Mouse (Mus musculus) embryonic facial prominence, embryonic 14.5 days (tissue): ENCODE measurements around the gene Arrdc1. TPM values are rescaled to one million over a fixed set of nuclear protein-coding genes. Genes with fewer than 3 reads are reported as not detected.
"Not testable (repeated sequence)": the region's sequence is repeated elsewhere in the genome, so short reads cannot be mapped to it uniquely, and the experiment has no call there.

Experiments used
- ATAC-seq: fragments of 200-750 bp; cut with Nextera tagmentation; 2 replicates; pipeline ENCODE4 v1.8.0; 2017; ENCODE audit warnings: low read depth, moderate number of reproducible peaks, moderate TSS enrichment
- DNase-seq: peaks from one replicate; pipeline ENCODE4 v3.0.0-alpha.2; 2015; ENCODE audit warnings: low spot score
- H3K27ac ChIP-seq: fragments of 300-500 bp; sonication (generic); replicated peaks from 2 replicates; pipeline ENCODE4 v1.5.1; 2014; ENCODE audit warnings: low read depth, mild to moderate bottlenecking, low read length, moderate library complexity
- H3K27me3 ChIP-seq: fragments of 300-500 bp; sonication (generic); replicated peaks from 2 replicates; pipeline ENCODE4 v1.6.1; 2014; ENCODE audit warnings: low read length; ENCODE audit not compliant: control insufficient read depth, insufficient read depth
- H3K36me3 ChIP-seq: fragments of 300-500 bp; sonication (generic); 2 replicates; pipeline ENCODE4 v1.6.1; 2014; ENCODE audit warnings: low read length, mixed read lengths; ENCODE audit not compliant: control insufficient read depth, insufficient read depth
- H3K4me1 ChIP-seq: fragments of 300-500 bp; sonication (generic); 2 replicates; pipeline ENCODE4 v1.6.1; 2014; ENCODE audit warnings: antibody characterized with exemption, low read length; ENCODE audit not compliant: control insufficient read depth, insufficient read depth
- H3K4me2 ChIP-seq: fragments of 300-500 bp; sonication (generic); 2 replicates; pipeline ENCODE4 v1.6.1; 2014; ENCODE audit warnings: low read depth, mild to moderate bottlenecking, low read length, moderate library complexity, mixed read lengths
- H3K4me3 ChIP-seq: fragments of 300-500 bp; sonication (generic); 2 replicates; pipeline ENCODE4 v1.5.1; 2014; ENCODE audit warnings: low read depth, mild to moderate bottlenecking, low read length
- H3K9ac ChIP-seq: fragments of 300-500 bp; sonication (generic); 2 replicates; pipeline ENCODE4 v1.6.1; 2014; ENCODE audit warnings: low read depth, mild to moderate bottlenecking, low read length, moderate library complexity, mixed read lengths
- H3K9me3 ChIP-seq: fragments of 300-500 bp; sonication (generic); 2 replicates; pipeline ENCODE4 v1.6.1; 2016; ENCODE audit warnings: low read length; ENCODE audit not compliant: control insufficient read depth
- WGBS: fragments of 180-500 bp; shearing (Covaris S2); extraction: QIAGEN DNeasy Blood & Tissue Kit; methylation state at CpG from one replicate; pipeline ENCODE4 v1.1.7; 2014; 5-methylcytosine and 5-hydroxymethylcytosine counted together
- polyA plus RNA-seq: library from polyadenylated mRNA; unstranded; fragments of >200 nt; fragmentation: Nextera tagmentation; extraction: Ambion mirVana; gene quantifications from 2 replicates; pipeline ENCODE4 v1.2.1, GENCODE M21; 2014

Gene Arrdc1
- polyA plus RNA-seq, 1 experiment from 2014 or later: 28.2 TPM

DNA sequence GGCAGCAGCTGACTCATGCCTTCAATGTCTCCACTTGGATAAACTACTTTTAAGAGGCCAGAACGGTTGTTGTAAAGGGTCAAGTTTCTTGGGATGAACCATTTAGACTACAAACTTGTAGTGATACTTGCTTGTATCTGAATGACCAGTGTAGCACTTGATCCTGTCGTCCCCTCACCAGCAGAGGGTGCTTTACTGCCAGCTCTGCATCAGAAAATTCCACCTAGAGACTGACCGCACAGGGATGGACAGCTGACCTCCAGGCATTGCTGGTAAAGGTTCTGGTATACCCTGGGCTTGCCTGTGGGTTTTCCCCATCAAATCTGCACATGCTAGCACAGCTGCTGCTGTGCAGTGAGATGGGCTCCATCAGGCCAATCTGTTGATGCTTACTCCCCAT lies 25.9 kb upstream of the Arrdc1 start:
- Histone ChIP-seq H3K9me3 (no peaks in the 10 kb centered on the region), H3K9ac (no peak overlapping the region), H3K4me2 (no peak overlapping the region), H3K27me3 (no peaks in the 10 kb centered on the region), H3K27ac (no peak overlapping the region), H3K4me3 (no peak overlapping the region), H3K4me1 (peaks cover 4% of the 10 kb centered on the region; the same call in 1 of the 2 replicates), H3K36me3 (peaks cover 68% of the 10 kb centered on the region)
- ATAC-seq (no peak), DNase-seq (peak; percentile 19)
- WGBS: 32% methylated on average over 3 of the region's 3 CpGs

DNA sequence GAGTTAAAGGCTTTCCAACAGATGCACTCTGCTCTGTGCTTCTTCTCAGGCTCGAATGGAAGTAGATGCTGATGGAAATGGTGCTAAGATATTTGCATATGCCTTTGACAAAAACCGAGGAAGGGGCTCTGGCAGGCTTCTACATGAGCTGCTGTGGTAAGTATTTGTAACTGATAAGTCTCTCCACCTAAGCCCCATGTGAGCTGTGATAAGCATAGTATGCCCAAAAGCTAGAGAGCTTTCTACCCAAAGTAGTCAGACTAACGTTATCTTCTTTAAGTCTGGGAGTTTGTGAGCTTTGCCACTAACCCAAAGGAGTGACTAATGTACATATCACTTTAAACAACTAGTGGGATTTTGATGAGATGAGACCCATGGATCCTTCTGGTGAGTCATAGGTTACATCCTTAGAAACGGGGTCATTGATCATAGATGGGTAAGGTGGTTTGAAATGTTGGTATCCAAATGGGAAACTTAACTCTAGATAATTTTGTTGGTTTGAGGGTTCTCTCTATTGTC lies 17.5 kb upstream of the Arrdc1 start:
- DNase-seq (no peak), ATAC-seq (no peak)
- Histone ChIP-seq H3K9me3 (no peaks in the 10 kb centered on the region), H3K4me3 (no peak overlapping the region), H3K27ac (no peak overlapping the region), H3K4me2 (no peak overlapping the region), H3K9ac (no peak overlapping the region), H3K36me3 (peaks cover 59% of the 10 kb centered on the region), H3K27me3 (no peaks in the 10 kb centered on the region), H3K4me1 (peaks cover 9% of the 10 kb centered on the region)
- 90% methylated on average over 4 of the region's 4 CpGs for WGBS

GRCm38 (mm10) chr2:24950189-24950535 lies 15.1 kb upstream of the Arrdc1 start:
- H3K36me3 ChIP-seq: peaks cover 35% of the 10 kb centered on the region
- peak overlapping the region; percentile 87 for H3K4me2 ChIP-seq
- peak overlapping the region; percentile 99 for H3K4me3 ChIP-seq
- 2% methylated on average over 25 of the region's 31 CpGs for WGBS
- H3K27ac ChIP-seq: peak overlapping the region; percentile 52; the same call in 1 of the 2 replicates
- H3K9ac ChIP-seq: peak overlapping the region; percentile 95
- H3K27me3 ChIP-seq: no peaks in the 10 kb centered on the region
- ATAC-seq (peak; percentile 4; the same call in 1 of the 2 replicates), DNase-seq (peak; percentile 7)
- peaks cover 9% of the 10 kb centered on the region for H3K4me1 ChIP-seq
- no peaks in the 10 kb centered on the region for H3K9me3 ChIP-seq

- Histone ChIP-seq H3K27me3 (no peaks in the 10 kb centered on the region), H3K4me1 (peaks cover 9% of the 10 kb centered on the region), H3K9ac (peak within 1 kb of the TSS; percentile 95), H3K4me2 (peak within 1 kb of the TSS; percentile 87), H3K9me3 (no peaks in the 10 kb centered on the region), H3K27ac (peak within 1 kb of the TSS; percentile 52), H3K36me3 (peaks cover 29% of the 10 kb centered on the region), H3K4me3 (peak within 1 kb of the TSS; percentile 99)
- ATAC-seq (peak; percentile 99), DNase-seq (peak; percentile 98)
- under 1% methylated on average over 39 of the region's 108 CpGs for WGBS
Observed at GRCm38 (mm10) chr2:24949421-24950188, 14.6 kb upstream of the Arrdc1 start, which contains the start of gene Zmynd19. Gene Zmynd19, plus strand, starts transcription at chr2:24949792.

GRCm38 (mm10) chr2:24944304-24944703 lies 9.3 kb upstream of the Arrdc1 start:
- not testable (repeated sequence) for ATAC-seq

DNA sequence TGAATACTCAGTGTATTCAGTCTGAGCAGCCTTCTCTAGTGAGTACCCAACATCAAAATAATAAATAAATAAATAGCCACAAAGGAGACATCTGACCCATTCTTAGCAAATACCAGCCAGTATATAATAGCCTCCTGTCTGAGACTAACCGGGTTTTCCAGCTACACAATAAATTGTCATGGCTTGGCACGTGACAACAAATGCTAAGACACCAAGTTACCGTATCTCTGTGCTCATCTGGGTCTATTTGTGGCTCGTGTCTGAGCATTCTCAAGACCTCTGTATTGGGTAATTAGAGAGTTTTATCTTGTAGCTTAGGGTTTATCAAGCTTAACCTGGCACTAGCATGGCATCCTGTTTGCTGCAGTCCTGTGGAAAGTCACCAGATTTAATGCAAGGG lies 7.0 kb upstream of the Arrdc1 start:
- no peak for ATAC-seq
- H3K4me2 ChIP-seq: no peak overlapping the region
- no peaks in the 10 kb centered on the region for H3K27me3 ChIP-seq
- H3K4me1 ChIP-seq: no peaks in the 10 kb centered on the region
- H3K27ac ChIP-seq: no peak overlapping the region
- no peak for DNase-seq
- WGBS: 82% methylated on average over 4 of the region's 4 CpGs
- H3K36me3 ChIP-seq: no peaks in the 10 kb centered on the region
- no peaks in the 10 kb centered on the region for H3K9me3 ChIP-seq
- no peak overlapping the region for H3K4me3 ChIP-seq
- H3K9ac ChIP-seq: no peak overlapping the region

More at GRCm38 (mm10) chr2:24944304-24944703, 9.3 kb upstream of the Arrdc1 start:
- WGBS: 48% methylated on average over 2 of the region's 2 CpGs
- not testable (repeated sequence) for H3K4me3 ChIP-seq, H3K4me1 ChIP-seq, H3K9ac ChIP-seq, H3K4me2 ChIP-seq, H3K9me3 ChIP-seq, H3K27ac ChIP-seq, H3K27me3 ChIP-seq, H3K36me3 ChIP-seq
- DNase-seq: peak; percentile 54

DNA sequence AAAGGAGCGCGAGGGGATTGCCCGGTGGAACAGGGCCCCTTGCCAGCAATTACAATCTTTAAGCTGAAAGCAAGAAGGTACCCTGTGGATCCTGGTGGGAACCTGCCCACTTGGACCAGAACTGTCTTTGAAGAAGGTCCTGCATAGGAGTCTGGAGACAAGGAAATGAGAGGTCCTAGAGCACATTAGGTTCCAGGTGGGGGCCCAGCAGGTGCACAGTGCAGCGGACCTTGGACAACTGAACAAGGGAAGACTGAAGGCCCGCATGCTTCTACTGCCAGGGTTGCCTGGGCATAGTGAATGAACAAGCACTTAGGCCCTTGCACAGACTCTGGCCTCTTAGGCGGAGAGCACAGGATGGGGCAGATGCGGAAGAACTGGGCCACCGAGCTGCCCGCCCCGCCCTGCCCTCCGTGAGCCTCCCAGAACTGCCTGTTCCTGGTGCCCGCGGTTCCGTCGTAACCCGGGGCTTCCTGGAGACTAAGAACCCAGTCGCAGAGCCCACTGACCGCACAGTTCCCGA lies 550 bp downstream of the Arrdc1 start:
- Histone ChIP-seq H3K4me1 (peaks cover 5% of the 10 kb centered on the region; the same call in 1 of the 2 replicates), H3K9me3 (no peaks in the 10 kb centered on the region), H3K4me2 (peak overlapping the region; percentile 89), H3K36me3 (no peaks in the 10 kb centered on the region), H3K27me3 (no peaks in the 10 kb centered on the region), H3K4me3 (peak overlapping the region; percentile 63), H3K9ac (peak overlapping the region; percentile 71), H3K27ac (no peak overlapping the region; the same call in 1 of the 2 replicates)
- peak; percentile 27 for ATAC-seq
- DNase-seq: no peak
- WGBS: 5% methylated on average over 13 of the region's 19 CpGs

DNA sequence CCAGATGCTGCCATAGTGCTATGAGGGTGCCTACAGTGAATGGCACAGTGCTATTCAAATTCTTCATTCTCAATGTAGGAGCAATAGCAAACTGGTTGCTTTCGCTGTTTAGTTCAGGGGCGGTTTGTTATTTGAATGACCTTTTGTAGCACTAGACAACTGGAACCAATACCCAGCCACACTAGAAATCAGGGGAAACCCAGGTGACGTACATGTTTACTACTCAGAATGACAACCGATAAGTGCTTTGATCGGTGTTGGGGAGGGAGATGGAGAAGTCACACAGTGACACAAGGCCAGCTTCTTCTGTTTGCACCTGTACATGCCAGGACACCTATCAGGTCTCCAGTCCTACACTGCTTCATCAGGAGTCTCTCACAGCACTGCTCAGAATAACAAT lies 5.5 kb downstream of the Arrdc1 start:
- Histone ChIP-seq H3K27ac (no peak overlapping the region), H3K4me1 (peaks cover 5% of the 10 kb centered on the region; the same call in 1 of the 2 replicates), H3K27me3 (no peaks in the 10 kb centered on the region), H3K9me3 (no peaks in the 10 kb centered on the region), H3K4me3 (no peak overlapping the region), H3K36me3 (0 out of 2 replicates have a peak, but pooled peaks cover 5% of the 10 kb centered on the region), H3K9ac (no peak overlapping the region), H3K4me2 (no peak overlapping the region)
- DNase-seq (no peak), ATAC-seq (no peak)
- WGBS: 89% methylated on average over 5 of the region's 5 CpGs
